Mouse (Mus musculus): ENCODE results near the gene Clint1.

The Clint1 gene

GRCm38 (mm10) chr11:45937478-45937877 is 85.6 kb downstream of the Clint1 start:
- DNase-seq, result no peak

GRCm38 (mm10) chr11:45938917-45939316 is 87.1 kb downstream of the Clint1 start:
- no peak for DNase-seq

- DNase-seq, result no peak
Observed at GRCm38 (mm10) chr11:45942281-45942680, 90.4 kb downstream of the Clint1 start.

- peak in 1 of 2 experiments; percentile 9 for DNase-seq
Observed at GRCm38 (mm10) chr11:45943108-45943705, 91.4 kb downstream of the Clint1 start.

- peak in 1 of 2 experiments; percentile 27 for DNase-seq
Observed at GRCm38 (mm10) chr11:45943891-45944642, 92.2 kb downstream of the Clint1 start.

- peak; percentile 94 to 99 for DNase-seq
Observed at GRCm38 (mm10) chr11:45944643-45945156, 92.8 kb downstream of the Clint1 start, which contains the start of gene Lsm11. TSS of gene Lsm11 (minus strand) at chr11:45944935.

- DNase-seq, result no peak
Observed at GRCm38 (mm10) chr11:45946796-45947195, 94.9 kb downstream of the Clint1 start.

GRCm38 (mm10) chr11:45947491-45947890 is 95.6 kb downstream of the Clint1 start:
- no peak for DNase-seq

- DNase-seq, result peak; percentile 95
Observed at GRCm38 (mm10) chr11:45955127-45955627, 103.3 kb downstream of the Clint1 start, which contains the start of gene Thg1l. TSS of gene Thg1l (minus strand) at chr11:45955494.

GRCm38 (mm10) chr11:45959598-45959997 is 107.7 kb downstream of the Clint1 start:
- DNase-seq, result peak in 1 of 2 experiments; percentile 48

GRCm38 (mm10) chr11:45960003-45960402 is 108.2 kb downstream of the Clint1 start:
- DNase-seq, result peak in 1 of 2 experiments; percentile 25

Measured in kidney, postnatal 36 days (tissue).